Mouse (Mus musculus): ENCODE measurements at regions not wholly inside any gene's neighbourhood (a gene's known extent, or its start where the extent isn't known, plus 50 kb on each side); places are given as distances from the start of the nearest gene placed in this dataset.
"Not testable (repeated sequence)": the region's sequence is repeated elsewhere in the genome, so short reads cannot be mapped to it uniquely, and the experiment has no call there.

DNA sequence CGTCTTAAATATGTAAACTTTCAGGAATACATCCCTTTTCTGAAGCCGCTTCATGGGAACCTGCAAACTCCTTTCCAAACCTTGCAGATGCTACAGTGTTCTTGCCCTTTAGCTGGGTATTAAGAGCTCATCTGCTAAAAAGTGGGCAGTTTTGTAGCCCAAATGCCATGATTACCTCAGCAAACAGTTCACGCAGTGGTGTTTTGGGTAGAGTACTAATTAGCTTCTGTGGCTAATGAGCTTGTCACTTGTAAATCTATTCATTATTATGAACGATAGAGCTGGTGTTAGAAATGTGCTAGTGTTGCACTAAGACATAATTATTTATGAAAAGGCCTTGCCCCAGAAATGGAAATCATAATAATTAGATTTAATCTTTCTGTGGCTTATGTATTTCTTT lies 506.1 kb upstream of the Ccng1 start:
- no peaks in the 10 kb centered on the region for H3K27me3 ChIP-seq (ENCODE audit: control insufficient read depth, insufficient read depth, low read length)
- H3K27ac ChIP-seq (replicated peaks; ENCODE audit: low read depth, low read length), result no peak overlapping the region
- H3K9me3 ChIP-seq (ENCODE audit: control insufficient read depth, low read length), result no peaks in the 10 kb centered on the region
- 62% methylated on average over 4 of the region's 4 CpGs for WGBS
- no peak overlapping the region for H3K4me2 ChIP-seq (ENCODE audit: low read depth, severe bottlenecking)
- ATAC-seq (ENCODE audit: insufficient number of reproducible peaks, low FRiP score, low TSS enrichment, low read depth), result no peak
- no peaks in the 10 kb centered on the region for H3K4me1 ChIP-seq (ENCODE audit: control insufficient read depth, insufficient read depth, low read length)
- DNase-seq (ENCODE audit: low spot score), result no peak
- H3K4me3 ChIP-seq (ENCODE audit: low read depth, low read length), result no peak overlapping the region
- H3K9ac ChIP-seq (ENCODE audit: low read length), result no peak overlapping the region
- H3K36me3 ChIP-seq (ENCODE audit: control insufficient read depth, insufficient read depth, low read length), result no peaks in the 10 kb centered on the region

DNA sequence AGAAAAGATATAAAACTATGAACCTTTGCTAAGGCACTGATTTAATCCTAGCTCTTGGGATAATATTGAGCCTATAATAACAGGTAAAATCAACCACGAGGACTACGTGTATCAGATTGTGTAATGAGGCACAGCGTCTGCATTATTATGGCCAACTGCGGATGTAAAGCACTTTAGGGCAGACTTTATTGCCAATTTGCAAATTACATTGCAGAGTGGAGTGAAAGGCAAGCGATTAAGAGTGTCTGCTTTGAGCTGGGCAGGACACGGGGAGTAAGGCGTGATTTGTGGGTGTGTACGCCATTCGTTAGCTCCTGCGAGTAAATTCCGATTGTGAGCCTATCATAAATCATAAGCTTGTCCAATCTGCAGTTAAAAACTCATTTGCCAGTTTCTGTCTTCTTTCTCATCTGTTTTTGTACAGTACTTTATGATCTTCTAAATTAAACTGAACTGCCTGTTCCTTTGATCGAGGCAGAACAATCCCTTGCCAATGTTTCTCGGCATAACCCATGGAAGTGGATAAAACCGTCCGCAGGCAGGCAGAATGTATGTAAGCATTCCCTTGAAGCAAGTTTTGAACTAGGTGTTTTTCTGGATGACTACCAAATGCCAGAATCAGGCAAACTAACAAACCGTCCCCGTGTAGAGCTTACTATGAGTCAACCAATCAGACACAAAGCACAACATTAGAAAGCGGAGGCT lies 505.0 kb upstream of the Ccng1 start:
- Histone ChIP-seq H3K9ac (ENCODE audit: low read length) (no peak overlapping the region), H3K36me3 (ENCODE audit: control insufficient read depth, insufficient read depth, low read length) (no peaks in the 10 kb centered on the region), H3K9me3 (ENCODE audit: control insufficient read depth, low read length) (no peaks in the 10 kb centered on the region), H3K4me1 (ENCODE audit: control insufficient read depth, insufficient read depth, low read length) (no peaks in the 10 kb centered on the region), H3K4me2 (ENCODE audit: low read depth, severe bottlenecking) (no peak overlapping the region; the same call in 1 of the 2 replicates), H3K27ac (replicated peaks; ENCODE audit: low read depth, low read length) (no peak overlapping the region), H3K27me3 (ENCODE audit: control insufficient read depth, insufficient read depth, low read length) (no peaks in the 10 kb centered on the region), H3K4me3 (ENCODE audit: low read depth, low read length) (no peak overlapping the region)
- DNase-seq (ENCODE audit: low spot score) (peak; percentile 27), ATAC-seq (ENCODE audit: insufficient number of reproducible peaks, low FRiP score, low TSS enrichment, low read depth) (no peak)
- WGBS, result 32% methylated on average over 18 of the region's 18 CpGs

DNA sequence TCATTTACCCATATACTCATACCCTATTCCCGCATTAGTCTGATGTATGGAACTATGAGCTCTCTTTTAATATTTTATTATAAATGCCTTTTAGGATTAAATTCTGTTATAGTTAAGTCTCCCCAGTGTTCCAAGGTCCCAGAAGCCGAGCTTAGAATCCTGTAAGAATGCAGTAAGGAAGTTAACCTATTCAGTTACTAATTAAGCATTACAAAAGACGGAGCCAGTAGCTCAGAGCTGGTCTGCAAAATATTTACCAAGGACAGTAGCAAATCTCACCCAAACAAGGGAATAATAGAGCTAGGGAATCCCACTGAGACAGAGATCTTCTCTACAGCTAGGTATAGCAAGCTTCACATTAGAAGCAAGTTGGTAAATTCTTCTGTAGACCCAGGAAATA lies 459.4 kb upstream of the Ccng1 start:
- not testable (repeated sequence) for H3K9me3 ChIP-seq (ENCODE audit: control insufficient read depth, low read length); ATAC-seq (ENCODE audit: insufficient number of reproducible peaks, low FRiP score, low TSS enrichment, low read depth); H3K36me3 ChIP-seq (ENCODE audit: control insufficient read depth, insufficient read depth, low read length); H3K4me3 ChIP-seq (ENCODE audit: low read depth, low read length); H3K27me3 ChIP-seq (ENCODE audit: control insufficient read depth, insufficient read depth, low read length); H3K27ac ChIP-seq (replicated peaks; ENCODE audit: low read depth, low read length); H3K9ac ChIP-seq (ENCODE audit: low read length); H3K4me1 ChIP-seq (ENCODE audit: control insufficient read depth, insufficient read depth, low read length); H3K4me2 ChIP-seq (ENCODE audit: low read depth, severe bottlenecking); DNase-seq (ENCODE audit: low spot score)
- WGBS, result 63% methylated on average over 3 of the region's 3 CpGs

DNA sequence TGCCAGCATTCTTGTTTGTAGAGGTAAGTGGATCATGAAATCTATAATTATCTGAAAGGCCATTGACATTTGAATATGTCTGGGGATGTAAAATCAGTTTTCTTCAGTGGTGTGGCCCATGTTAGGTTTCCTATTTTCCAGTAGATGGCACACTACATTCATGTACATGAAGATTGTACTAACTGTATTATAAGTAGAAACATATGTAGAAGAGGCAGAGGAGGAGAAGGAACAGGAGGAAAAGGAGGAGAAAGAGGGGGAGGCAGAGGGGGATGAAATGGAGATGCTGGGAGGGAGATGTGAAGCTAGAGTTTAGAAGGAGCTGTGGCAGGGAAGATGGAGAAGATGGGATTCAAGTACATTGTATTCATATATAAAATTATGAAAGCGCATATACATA lies 447.1 kb upstream of the Ccng1 start:
- H3K4me1 ChIP-seq (ENCODE audit: control insufficient read depth, insufficient read depth, low read length), result no peaks in the 10 kb centered on the region
- H3K4me3 ChIP-seq (ENCODE audit: low read depth, low read length), result no peak overlapping the region
- DNase-seq (ENCODE audit: low spot score), result no peak
- no peak overlapping the region for H3K27ac ChIP-seq (replicated peaks; ENCODE audit: low read depth, low read length)
- no peak for ATAC-seq (ENCODE audit: insufficient number of reproducible peaks, low FRiP score, low TSS enrichment, low read depth)
- no peaks in the 10 kb centered on the region for H3K9me3 ChIP-seq (ENCODE audit: control insufficient read depth, low read length)
- H3K27me3 ChIP-seq (ENCODE audit: control insufficient read depth, insufficient read depth, low read length), result no peaks in the 10 kb centered on the region
- no peak overlapping the region for H3K9ac ChIP-seq (ENCODE audit: low read length)
- H3K4me2 ChIP-seq (ENCODE audit: low read depth, severe bottlenecking), result no peak overlapping the region
- 97% methylated on average over 1 of the region's 1 CpGs for WGBS
- H3K36me3 ChIP-seq (ENCODE audit: control insufficient read depth, insufficient read depth, low read length), result no peaks in the 10 kb centered on the region

DNA sequence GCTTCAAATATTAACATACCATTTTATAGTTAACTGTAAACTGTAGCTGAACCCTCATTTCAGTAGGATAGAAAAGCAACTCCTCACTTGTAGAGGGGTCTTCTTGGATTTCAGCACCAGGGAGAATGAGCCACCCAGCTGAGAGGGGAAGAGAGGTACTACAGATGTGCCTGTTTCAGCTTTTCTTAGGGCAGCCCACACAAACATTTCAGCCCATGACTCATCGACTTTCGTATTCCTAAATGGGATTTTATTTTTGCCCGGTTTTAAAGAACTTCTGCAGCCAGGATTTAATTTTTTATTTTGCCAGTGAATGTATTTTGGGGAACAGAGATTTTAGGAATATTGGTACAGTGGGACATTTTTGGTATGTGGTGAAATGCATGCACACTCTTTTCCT lies 438.9 kb upstream of the Ccng1 start:
- no peak for DNase-seq (ENCODE audit: low spot score)
- no peak overlapping the region for H3K4me3 ChIP-seq (ENCODE audit: low read depth, low read length)
- WGBS, result 76% methylated on average over 3 of the region's 3 CpGs

DNA sequence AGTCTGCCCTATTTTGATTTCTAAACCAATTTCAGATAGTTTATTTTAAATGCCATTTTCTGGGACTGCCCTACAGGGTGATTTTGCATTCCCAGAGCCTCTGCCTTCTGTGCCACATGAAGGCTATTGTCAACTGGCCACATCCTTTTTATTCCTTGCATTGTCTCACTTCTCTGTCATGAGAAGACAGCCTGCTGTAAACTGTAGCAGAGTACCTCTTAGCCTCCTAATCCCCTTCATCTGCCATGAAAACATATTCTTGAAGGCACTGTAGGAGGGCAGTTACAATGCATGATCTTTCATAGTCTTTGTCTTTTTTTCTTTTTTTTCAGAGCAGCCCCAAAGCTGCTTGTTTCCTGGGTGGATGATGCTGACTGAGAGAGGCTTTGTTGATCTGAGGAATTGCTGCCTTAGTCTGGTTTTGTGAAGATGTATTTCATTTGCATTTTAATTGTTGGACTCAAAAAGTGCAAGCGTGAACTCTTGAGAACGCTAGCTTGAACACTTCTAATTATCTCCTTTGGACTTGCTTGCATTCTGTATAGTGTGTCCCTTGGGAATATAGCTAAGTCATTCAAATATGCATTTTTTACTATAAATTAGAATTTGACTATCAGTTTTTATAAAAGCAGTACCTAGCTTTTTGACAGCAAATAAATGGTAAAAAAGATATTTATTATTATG lies 405.5 kb upstream of the Ccng1 start:
- no peak overlapping the region for H3K9ac ChIP-seq (ENCODE audit: low read length)
- DNase-seq (ENCODE audit: low spot score) (no peak), ATAC-seq (ENCODE audit: insufficient number of reproducible peaks, low FRiP score, low TSS enrichment, low read depth) (no peak)
- H3K4me1 ChIP-seq (ENCODE audit: control insufficient read depth, insufficient read depth, low read length), result no peaks in the 10 kb centered on the region
- no peak overlapping the region for H3K4me2 ChIP-seq (ENCODE audit: low read depth, severe bottlenecking)
- no peak overlapping the region for H3K27ac ChIP-seq (replicated peaks; ENCODE audit: low read depth, low read length)
- no peaks in the 10 kb centered on the region for H3K36me3 ChIP-seq (ENCODE audit: control insufficient read depth, insufficient read depth, low read length)
- H3K9me3 ChIP-seq (ENCODE audit: control insufficient read depth, low read length), result no peaks in the 10 kb centered on the region
- no peaks in the 10 kb centered on the region for H3K27me3 ChIP-seq (ENCODE audit: control insufficient read depth, insufficient read depth, low read length)
- 73% methylated on average over 2 of the region's 2 CpGs for WGBS
- no peak overlapping the region for H3K4me3 ChIP-seq (ENCODE audit: low read depth, low read length)

More for the DNA sequence above, 438.9 kb upstream of the Ccng1 start:
- Histone ChIP-seq H3K9me3 (ENCODE audit: control insufficient read depth, low read length) (no peaks in the 10 kb centered on the region), H3K4me1 (ENCODE audit: control insufficient read depth, insufficient read depth, low read length) (no peaks in the 10 kb centered on the region), H3K27me3 (ENCODE audit: control insufficient read depth, insufficient read depth, low read length) (no peaks in the 10 kb centered on the region), H3K27ac (replicated peaks; ENCODE audit: low read depth, low read length) (no peak overlapping the region), H3K9ac (ENCODE audit: low read length) (no peak overlapping the region), H3K36me3 (ENCODE audit: control insufficient read depth, insufficient read depth, low read length) (no peaks in the 10 kb centered on the region), H3K4me2 (ENCODE audit: low read depth, severe bottlenecking) (no peak overlapping the region)
- no peak for ATAC-seq (ENCODE audit: insufficient number of reproducible peaks, low FRiP score, low TSS enrichment, low read depth)

DNA sequence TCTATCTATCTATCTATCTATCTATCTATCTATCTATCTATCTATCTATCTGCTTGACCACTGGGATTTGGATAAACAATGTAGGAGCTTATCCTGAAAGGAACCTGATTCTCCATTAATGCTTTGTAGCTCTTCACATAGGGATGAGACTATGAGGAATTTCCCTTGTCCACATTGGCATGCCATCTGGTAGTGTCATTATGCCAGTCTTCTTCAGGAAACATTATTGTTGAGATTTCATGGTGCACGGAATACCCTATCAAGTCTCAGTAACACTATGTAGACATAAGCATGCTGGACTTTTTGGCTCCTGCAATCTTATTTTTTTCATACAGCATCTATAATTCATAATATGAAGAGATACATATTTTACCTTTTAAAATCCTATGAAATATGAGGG lies 404.8 kb upstream of the Ccng1 start:
- Histone ChIP-seq H3K4me2 (ENCODE audit: low read depth, severe bottlenecking) (no peak overlapping the region), H3K4me1 (ENCODE audit: control insufficient read depth, insufficient read depth, low read length) (no peaks in the 10 kb centered on the region), H3K4me3 (ENCODE audit: low read depth, low read length) (no peak overlapping the region), H3K27me3 (ENCODE audit: control insufficient read depth, insufficient read depth, low read length) (no peaks in the 10 kb centered on the region), H3K9ac (ENCODE audit: low read length) (no peak overlapping the region), H3K36me3 (ENCODE audit: control insufficient read depth, insufficient read depth, low read length) (no peaks in the 10 kb centered on the region), H3K9me3 (ENCODE audit: control insufficient read depth, low read length) (no peaks in the 10 kb centered on the region), H3K27ac (replicated peaks; ENCODE audit: low read depth, low read length) (no peak overlapping the region)
- DNase-seq (ENCODE audit: low spot score), result no peak
- WGBS, result 93% methylated on average over 1 of the region's 1 CpGs
- ATAC-seq (ENCODE audit: insufficient number of reproducible peaks, low FRiP score, low TSS enrichment, low read depth), result no peak

DNA sequence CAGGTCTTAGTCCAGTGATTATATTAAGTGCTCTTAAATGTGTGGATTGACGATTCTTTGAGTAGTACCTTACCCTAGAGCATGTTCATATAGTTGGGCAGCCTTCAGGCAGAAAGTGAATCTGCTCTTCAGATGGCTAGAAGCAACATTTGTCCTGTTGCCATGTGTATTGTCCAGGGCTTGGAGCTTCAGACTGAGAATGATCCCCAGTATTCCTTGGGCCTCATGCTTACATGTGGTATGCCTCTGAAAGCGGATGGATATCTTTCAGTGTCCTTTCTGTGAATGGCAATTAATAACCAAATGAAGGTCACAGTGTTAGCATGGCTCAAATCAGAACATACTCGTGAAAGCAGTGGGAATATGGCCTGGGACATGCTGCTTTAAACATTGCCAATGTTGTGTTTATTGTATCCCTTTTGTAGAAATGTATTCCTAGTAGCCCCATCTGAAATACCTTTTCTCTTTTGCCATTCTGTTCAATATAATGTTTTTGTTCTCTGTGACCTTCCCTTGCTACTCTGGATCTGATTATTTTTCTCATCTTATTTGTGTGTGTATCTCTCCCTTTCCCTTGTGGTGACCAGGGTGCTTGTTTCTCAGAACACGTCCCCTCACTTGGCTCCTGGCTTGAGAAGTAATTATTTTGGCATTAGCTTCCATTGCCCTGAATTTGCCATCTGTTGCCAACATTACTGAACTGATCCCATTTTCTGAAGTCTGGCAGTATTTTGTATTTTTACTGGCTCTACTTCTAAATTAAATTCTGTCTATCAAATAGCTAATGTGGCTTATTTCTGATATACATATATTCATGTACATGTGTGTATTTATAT lies 403.9 kb upstream of the Ccng1 start:
- Histone ChIP-seq H3K4me1 (ENCODE audit: control insufficient read depth, insufficient read depth, low read length) (no peaks in the 10 kb centered on the region), H3K27me3 (ENCODE audit: control insufficient read depth, insufficient read depth, low read length) (no peaks in the 10 kb centered on the region), H3K9ac (ENCODE audit: low read length) (no peak overlapping the region), H3K36me3 (ENCODE audit: control insufficient read depth, insufficient read depth, low read length) (no peaks in the 10 kb centered on the region), H3K9me3 (ENCODE audit: control insufficient read depth, low read length) (no peaks in the 10 kb centered on the region), H3K4me3 (ENCODE audit: low read depth, low read length) (no peak overlapping the region), H3K4me2 (ENCODE audit: low read depth, severe bottlenecking) (no peak overlapping the region), H3K27ac (replicated peaks; ENCODE audit: low read depth, low read length) (no peak overlapping the region)
- DNase-seq (ENCODE audit: low spot score) (no peak), ATAC-seq (ENCODE audit: insufficient number of reproducible peaks, low FRiP score, low TSS enrichment, low read depth) (no peak)
- 81% methylated on average over 4 of the region's 4 CpGs for WGBS

All from limb, embryonic 11.5 days (tissue).